Mouse (Mus musculus): Measurements from ENCODE around the gene Pfkfb1. TPM values are rescaled to one million over a fixed set of nuclear protein-coding genes. Genes with fewer than 3 reads are reported as not detected.

Pfkfb1 gene
- polyA plus RNA-seq, 1 experiment = 3.9 TPM

DNA sequence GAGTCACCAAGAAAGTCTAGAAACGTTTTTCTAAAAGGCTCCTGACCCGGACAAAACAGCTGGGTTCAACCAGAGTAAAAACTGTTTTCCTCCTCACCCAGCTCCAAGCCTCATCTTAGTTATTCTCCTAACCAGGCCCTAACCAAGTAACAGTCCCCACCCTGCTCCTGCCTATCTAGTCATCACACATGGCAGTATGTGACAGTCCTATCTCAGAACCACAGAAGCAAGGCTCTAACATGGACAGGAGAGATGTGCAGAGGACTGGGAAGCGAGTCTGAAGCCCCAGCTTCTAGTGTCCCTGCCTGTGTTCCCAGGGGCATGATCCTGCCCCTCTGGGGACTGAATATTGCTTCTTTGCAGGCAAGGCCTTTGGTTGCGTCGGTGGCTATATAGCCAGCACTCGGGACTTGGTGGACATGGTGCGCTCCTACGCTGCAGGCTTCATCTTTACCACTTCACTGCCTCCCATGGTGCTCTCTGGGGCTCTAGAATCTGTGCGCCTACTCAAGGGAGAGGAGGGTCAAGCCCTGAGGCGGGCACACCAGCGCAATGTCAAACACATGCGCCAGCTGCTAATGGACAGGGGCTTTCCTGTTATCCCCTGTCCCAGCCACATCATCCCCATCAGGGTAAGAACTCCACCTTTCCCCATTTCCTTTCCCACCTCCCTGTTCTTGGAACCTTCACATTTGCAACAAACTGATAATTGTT, 23.2 kb upstream of the Pfkfb1 start:
- TF ChIP-seq POLR2A (IDR thresholded peaks at IDR 0.05; ENCODE audit: control insufficient read depth, low read depth, low read length) = no peak
- TF ChIP-seq CTCF (IDR thresholded peaks at IDR 0.05; ENCODE audit: control insufficient read depth, insufficient read depth, insufficient replicate concordance, low read depth, low read length) = no peak
- Histone ChIP-seq H3K36me3 (ENCODE audit: control insufficient read depth, insufficient read depth, low read length) (no peaks in the 10 kb centered on the region), H3K4me1 (ENCODE audit: control insufficient read depth, insufficient read depth, low read length) (no peaks in the 10 kb centered on the region), H3K27ac (ENCODE audit: control insufficient read depth, insufficient read depth, low read depth, low read length) (no peak overlapping the region), H3K4me3 (ENCODE audit: control insufficient read depth, low read depth, low read length) (no peak overlapping the region), H3K27me3 (ENCODE audit: control insufficient read depth, insufficient read depth, low read length) (no peaks in the 10 kb centered on the region)

DNA sequence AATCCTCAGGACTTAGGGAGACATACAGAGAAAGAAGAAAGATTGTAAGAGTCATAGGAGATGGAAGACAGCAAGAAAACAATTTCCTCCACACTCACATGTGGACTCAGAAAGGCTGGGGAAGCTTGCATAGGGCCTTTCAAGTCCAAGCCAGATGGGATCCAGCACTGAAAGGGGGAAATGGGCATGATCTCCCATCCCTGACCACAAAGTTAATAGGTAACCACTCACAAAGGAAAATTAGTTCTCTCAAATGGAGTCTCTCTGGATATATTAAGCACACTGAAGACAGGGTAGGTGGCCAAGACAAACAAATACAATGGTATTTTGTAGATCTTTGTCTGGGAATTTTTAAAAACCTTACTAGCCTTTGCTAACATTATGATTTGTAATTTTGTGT, 6.1 kb upstream of the Pfkfb1 start:
- no peak overlapping the region for H3K4me3 ChIP-seq (ENCODE audit: control insufficient read depth, low read depth, low read length)
- H3K27me3 ChIP-seq (ENCODE audit: control insufficient read depth, insufficient read depth, low read length) = no peaks in the 10 kb centered on the region
- H3K27ac ChIP-seq (ENCODE audit: control insufficient read depth, insufficient read depth, low read depth, low read length) = no peak overlapping the region
- no peak for TF ChIP-seq POLR2A (IDR thresholded peaks at IDR 0.05; ENCODE audit: control insufficient read depth, low read depth, low read length)
- TF ChIP-seq CTCF (IDR thresholded peaks at IDR 0.05; ENCODE audit: control insufficient read depth, insufficient read depth, insufficient replicate concordance, low read depth, low read length) = no peak
- no peaks in the 10 kb centered on the region for H3K36me3 ChIP-seq (ENCODE audit: control insufficient read depth, insufficient read depth, low read length)
- H3K4me1 ChIP-seq (ENCODE audit: control insufficient read depth, insufficient read depth, low read length) = no peaks in the 10 kb centered on the region

DNA sequence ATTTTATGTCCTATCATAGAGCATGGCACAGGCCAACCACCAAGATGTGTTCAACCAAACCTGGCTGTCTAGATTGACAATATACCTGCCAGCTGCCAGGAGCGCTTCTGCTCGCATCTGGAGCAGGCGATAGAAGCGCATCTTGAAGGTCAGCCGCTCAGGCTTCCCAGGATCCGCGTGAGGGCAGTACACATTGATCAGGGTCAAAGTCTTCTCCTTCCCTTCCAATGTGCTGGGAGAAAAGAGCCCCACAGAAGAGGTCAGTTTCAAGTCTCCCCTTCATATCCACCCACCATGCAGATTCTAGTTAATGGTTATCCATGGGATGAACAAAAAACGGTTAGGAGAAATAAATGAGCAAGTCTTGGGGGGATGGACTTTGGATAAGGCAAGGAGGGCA, 2.9 kb upstream of the Pfkfb1 start:
- H3K4me3 ChIP-seq (ENCODE audit: control insufficient read depth, low read depth, low read length) = no peak overlapping the region
- H3K4me1 ChIP-seq (ENCODE audit: control insufficient read depth, insufficient read depth, low read length) = peaks cover 2% of the 10 kb centered on the region; the same call in 1 of the 2 replicates
- no peak overlapping the region for H3K27ac ChIP-seq (ENCODE audit: control insufficient read depth, insufficient read depth, low read depth, low read length)
- H3K36me3 ChIP-seq (ENCODE audit: control insufficient read depth, insufficient read depth, low read length) = no peaks in the 10 kb centered on the region
- H3K27me3 ChIP-seq (ENCODE audit: control insufficient read depth, insufficient read depth, low read length) = no peaks in the 10 kb centered on the region
- no peak for TF ChIP-seq POLR2A (IDR thresholded peaks at IDR 0.05; ENCODE audit: control insufficient read depth, low read depth, low read length)
- TF ChIP-seq CTCF (IDR thresholded peaks at IDR 0.05; ENCODE audit: control insufficient read depth, insufficient read depth, insufficient replicate concordance, low read depth, low read length) = no peak

GRCm38 (mm10) chrX:150589696-150590095, 1.7 kb downstream of the Pfkfb1 start, which contains the start of gene Apex2:
Gene Apex2, minus strand, starts transcription at chrX:150589868.
- Histone ChIP-seq H3K36me3 (ENCODE audit: control insufficient read depth, insufficient read depth, low read length) (no peaks in the 10 kb centered on the region), H3K4me1 (ENCODE audit: control insufficient read depth, insufficient read depth, low read length) (peaks cover 2% of the 10 kb centered on the region; the same call in 1 of the 2 replicates), H3K4me3 (ENCODE audit: control insufficient read depth, low read depth, low read length) (peak within 1 kb of the TSS; percentile 90; the same call in 1 of the 2 replicates), H3K27me3 (ENCODE audit: control insufficient read depth, insufficient read depth, low read length) (no peaks in the 10 kb centered on the region), H3K27ac (ENCODE audit: control insufficient read depth, insufficient read depth, low read depth, low read length) (0 out of 2 replicates have a peak within 1 kb of the TSS, but pooled peaks have one; percentile 54)
- TF ChIP-seq POLR2A (IDR thresholded peaks at IDR 0.05; ENCODE audit: control insufficient read depth, low read depth, low read length) (no peak), CTCF (IDR thresholded peaks at IDR 0.05; ENCODE audit: control insufficient read depth, insufficient read depth, insufficient replicate concordance, low read depth, low read length) (no peak)

- Histone ChIP-seq H3K4me1 (ENCODE audit: control insufficient read depth, insufficient read depth, low read length) (peaks cover 2% of the 10 kb centered on the region; the same call in 1 of the 2 replicates), H3K27me3 (ENCODE audit: control insufficient read depth, insufficient read depth, low read length) (no peaks in the 10 kb centered on the region), H3K36me3 (ENCODE audit: control insufficient read depth, insufficient read depth, low read length) (no peaks in the 10 kb centered on the region), H3K4me3 (ENCODE audit: control insufficient read depth, low read depth, low read length) (no peak overlapping the region), H3K27ac (ENCODE audit: control insufficient read depth, insufficient read depth, low read depth, low read length) (no peak overlapping the region)
- TF ChIP-seq CTCF (IDR thresholded peaks at IDR 0.05; ENCODE audit: control insufficient read depth, insufficient read depth, insufficient replicate concordance, low read depth, low read length) = no peak
Observed at GRCm38 (mm10) chrX:150593266-150594035, 5.4 kb downstream of the Pfkfb1 start.

DNA sequence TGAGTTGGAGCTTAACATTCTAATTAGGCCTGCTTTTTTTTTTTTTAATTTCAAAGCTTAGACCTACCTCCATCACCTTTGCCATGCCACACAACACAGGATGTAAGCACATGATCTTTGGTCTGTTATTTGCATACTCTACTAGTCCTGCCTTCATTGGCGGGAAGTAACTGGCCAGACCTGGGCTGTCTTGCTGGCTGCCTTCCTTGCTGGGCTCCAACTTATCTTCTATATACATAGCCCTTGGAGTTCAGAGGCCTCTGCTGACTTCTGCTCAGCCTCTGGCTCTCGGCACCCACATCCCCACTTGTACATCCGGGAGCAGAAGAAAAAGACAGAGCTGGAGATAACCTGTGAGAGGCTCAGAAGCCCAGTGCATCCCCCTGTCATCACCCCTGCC, 6.1 kb downstream of the Pfkfb1 start:
- Histone ChIP-seq H3K4me3 (ENCODE audit: control insufficient read depth, low read depth, low read length) (no peak overlapping the region), H3K27ac (ENCODE audit: control insufficient read depth, insufficient read depth, low read depth, low read length) (no peak overlapping the region), H3K4me1 (ENCODE audit: control insufficient read depth, insufficient read depth, low read length) (peaks cover 2% of the 10 kb centered on the region; the same call in 1 of the 2 replicates), H3K36me3 (ENCODE audit: control insufficient read depth, insufficient read depth, low read length) (no peaks in the 10 kb centered on the region), H3K27me3 (ENCODE audit: control insufficient read depth, insufficient read depth, low read length) (no peaks in the 10 kb centered on the region)
- TF ChIP-seq POLR2A (IDR thresholded peaks at IDR 0.05; ENCODE audit: control insufficient read depth, low read depth, low read length) (no peak), CTCF (IDR thresholded peaks at IDR 0.05; ENCODE audit: control insufficient read depth, insufficient read depth, insufficient replicate concordance, low read depth, low read length) (no peak)

GRCm38 (mm10) chrX:150595016-150595760, 7.2 kb downstream of the Pfkfb1 start:
- no peaks in the 10 kb centered on the region for H3K36me3 ChIP-seq (ENCODE audit: control insufficient read depth, insufficient read depth, low read length)
- no peak overlapping the region for H3K27ac ChIP-seq (ENCODE audit: control insufficient read depth, insufficient read depth, low read depth, low read length)
- no peaks in the 10 kb centered on the region for H3K4me1 ChIP-seq (ENCODE audit: control insufficient read depth, insufficient read depth, low read length)
- no peak overlapping the region for H3K4me3 ChIP-seq (ENCODE audit: control insufficient read depth, low read depth, low read length)
- TF ChIP-seq CTCF (IDR thresholded peaks at IDR 0.05; ENCODE audit: control insufficient read depth, insufficient read depth, insufficient replicate concordance, low read depth, low read length) (no peak), POLR2A (IDR thresholded peaks at IDR 0.05; ENCODE audit: control insufficient read depth, low read depth, low read length) (no peak)
- H3K27me3 ChIP-seq (ENCODE audit: control insufficient read depth, insufficient read depth, low read length) = no peaks in the 10 kb centered on the region
